Mouse (Mus musculus): ENCODE data around the gene Fxyd5.

The Fxyd5 gene

GRCm38 (mm10) chr7:31063074-31063560 is 20.8 kb upstream of the Fxyd5 start:
- DNase-seq (ENCODE audit: low spot score in 2 of 2): no peak

GRCm38 (mm10) chr7:31060621-31061010 is 18.3 kb upstream of the Fxyd5 start:
- DNase-seq (ENCODE audit: low spot score in 2 of 2): no peak

GRCm38 (mm10) chr7:31059919-31060620 is 17.8 kb upstream of the Fxyd5 start:
- no peak for DNase-seq (ENCODE audit: low spot score in 2 of 2)

GRCm38 (mm10) chr7:31059108-31059507 is 16.8 kb upstream of the Fxyd5 start, which contains the start of gene Lgi4:
Gene Lgi4, plus strand, starts transcription at chr7:31059342.
- DNase-seq (ENCODE audit: low spot score in 2 of 2): peak; percentile 77 to 93

- DNase-seq (ENCODE audit: low spot score in 2 of 2): no peak
These were observed 15.9 kb upstream of the Fxyd5 start for GRCm38 (mm10) chr7:31058211-31058610.

GRCm38 (mm10) chr7:31057730-31058129 is 15.4 kb upstream of the Fxyd5 start:
- no peak for DNase-seq (ENCODE audit: low spot score in 2 of 2)

GRCm38 (mm10) chr7:31057071-31057470 is 14.8 kb upstream of the Fxyd5 start, which contains the start of gene Fxyd1:
Gene Fxyd1, minus strand, starts transcription at chr7:31057199.
- no peak for DNase-seq (ENCODE audit: low spot score in 2 of 2)

GRCm38 (mm10) chr7:31056448-31056847 is 14.2 kb upstream of the Fxyd5 start:
- DNase-seq (ENCODE audit: low spot score in 2 of 2): no peak

- DNase-seq (ENCODE audit: low spot score in 2 of 2): no peak
These were observed 13.6 kb upstream of the Fxyd5 start for GRCm38 (mm10) chr7:31055883-31056282.

- DNase-seq (ENCODE audit: low spot score in 2 of 2): peak; percentile 44 to 57
These were observed 13.1 kb upstream of the Fxyd5 start for GRCm38 (mm10) chr7:31055354-31055824.

- no peak for DNase-seq (ENCODE audit: low spot score in 2 of 2)
These were observed 12.5 kb upstream of the Fxyd5 start for GRCm38 (mm10) chr7:31054661-31055320.

- no peak for DNase-seq (ENCODE audit: low spot score in 2 of 2)
These were observed 11.7 kb upstream of the Fxyd5 start for GRCm38 (mm10) chr7:31053882-31054447.

GRCm38 (mm10) chr7:31052636-31053434 is 10.6 kb upstream of the Fxyd5 start:
- peak in 1 of 2 experiments; percentile 55 for DNase-seq (ENCODE audit: low spot score in 2 of 2)

GRCm38 (mm10) chr7:31052251-31052635 is 10.0 kb upstream of the Fxyd5 start:
- no peak for DNase-seq (ENCODE audit: low spot score in 2 of 2)

GRCm38 (mm10) chr7:31051321-31052021 is 9.2 kb upstream of the Fxyd5 start, which contains the start of gene Fxyd7:
Gene Fxyd7, minus strand, starts transcription at chr7:31051467.
- DNase-seq (ENCODE audit: low spot score in 2 of 2): no peak

- DNase-seq (ENCODE audit: low spot score in 2 of 2): no peak
These were observed 8.6 kb upstream of the Fxyd5 start for GRCm38 (mm10) chr7:31050921-31051320.

- DNase-seq (ENCODE audit: low spot score in 2 of 2): no peak
These were observed 8.2 kb upstream of the Fxyd5 start for GRCm38 (mm10) chr7:31050487-31050886.

- DNase-seq (ENCODE audit: low spot score in 2 of 2): no peak
These were observed 7.6 kb upstream of the Fxyd5 start for GRCm38 (mm10) chr7:31049846-31050281.

- peak in 1 of 2 experiments; percentile 63 for DNase-seq (ENCODE audit: low spot score in 2 of 2)
These were observed 7.0 kb upstream of the Fxyd5 start for GRCm38 (mm10) chr7:31049135-31049845.

GRCm38 (mm10) chr7:31041662-31042315 is 492 bp downstream of the Fxyd5 start:
- no peak for DNase-seq (ENCODE audit: low spot score in 2 of 2)
